ENCODE assay signal across 22 mouse cellular contexts in genomic region chr4:122873512-122873911, GRCm38 (mm10). TPM values are rescaled to one million over a fixed set of nuclear protein-coding genes. Genes with fewer than 3 reads are reported as not detected.
A peak's percentile ranks its signal among the peaks of the same experiment; 100 is the strongest.
DNase-seq lines count a peak whose midpoint lies in the region; ATAC-seq and TF ChIP-seq lines count a peak whose summit lies in the region.
"Had no signal": no experiment of that assay in that cellular context is flagged by ENCODE, and none has a peak within 500 bp of the region (broad histone marks: within the 10 kb centered on the region; RNA-seq: fewer than 3 reads in every experiment).

No protein-coding gene starts in this region.

- peak overlapping the region; percentile 27; the same call in 1 of the 2 replicates for H3K27ac ChIP-seq in liver, embryonic 14.5 days
- H3K27ac ChIP-seq in macrophage: peak overlapping the region; percentile 96; the same call in 1 of the 2 replicates
- H3K27ac ChIP-seq in hindbrain, embryonic 10.5 days: no peak overlapping the region
- no peak overlapping the region for H3K27ac ChIP-seq in gastrocnemius, adult 2 months
- H3K27ac ChIP-seq in hindbrain, postnatal 0 days: no peak overlapping the region
- H3K27ac ChIP-seq: embryonic facial prominence, embryonic 15.5 days; forebrain, embryonic 10.5 days; heart, embryonic 13.5 days; hindbrain, embryonic 13.5 days had no signal

- H3K9me3 ChIP-seq in megakaryocyte, embryonic 14.5 days: no peaks in the 10 kb centered on the region
- H3K9me3 ChIP-seq in liver, embryonic 14.5 days (ENCODE audit: control insufficient read depth, low read length): no peaks in the 10 kb centered on the region
- no peaks in the 10 kb centered on the region for H3K9me3 ChIP-seq in hindbrain, embryonic 10.5 days
- H3K9me3 ChIP-seq in hindbrain, postnatal 0 days (ENCODE audit: low read length): no peaks in the 10 kb centered on the region
- H3K9me3 ChIP-seq: embryonic facial prominence, embryonic 15.5 days; forebrain, embryonic 10.5 days; heart, embryonic 13.5 days; hindbrain, embryonic 13.5 days had no signal

- no peaks in the 10 kb centered on the region for H3K27me3 ChIP-seq in megakaryocyte, embryonic 14.5 days (replicated peaks)
- no peaks in the 10 kb centered on the region for H3K27me3 ChIP-seq in liver, embryonic 14.5 days (ENCODE audit: control insufficient read depth, insufficient read depth, low read length)
- H3K27me3 ChIP-seq in hindbrain, embryonic 10.5 days (ENCODE audit: insufficient read depth, poor library complexity, severe bottlenecking): no peaks in the 10 kb centered on the region
- H3K27me3 ChIP-seq in hindbrain, postnatal 0 days (ENCODE audit: insufficient read depth, low read length): no peaks in the 10 kb centered on the region
- H3K27me3 ChIP-seq: CH12.LX; embryonic facial prominence, embryonic 15.5 days; heart, embryonic 13.5 days; hindbrain, embryonic 13.5 days had no signal

- H3K9ac ChIP-seq in liver, embryonic 14.5 days (replicated peaks): no peak overlapping the region
- H3K9ac ChIP-seq in hindbrain, postnatal 0 days (replicated peaks; ENCODE audit: low read length): no peak overlapping the region
- H3K9ac ChIP-seq: embryonic facial prominence, embryonic 15.5 days; heart, embryonic 13.5 days; hindbrain, embryonic 13.5 days had no signal

- peak overlapping the region; percentile 87 for H3K4me3 ChIP-seq in megakaryocyte, embryonic 14.5 days (replicated peaks)
- H3K4me3 ChIP-seq in liver, embryonic 14.5 days (ENCODE audit: insufficient read depth in 1 of 2, low read depth in 2 of 2, low read length in 2 of 2): no peak overlapping the region
- H3K4me3 ChIP-seq in macrophage (ENCODE audit: inconsistent target): no peak overlapping the region
- H3K4me3 ChIP-seq in hindbrain, embryonic 10.5 days: no peak overlapping the region
- H3K4me3 ChIP-seq in gastrocnemius, adult 2 months: no peak overlapping the region
- no peak overlapping the region for H3K4me3 ChIP-seq in hindbrain, postnatal 0 days (ENCODE audit: low read length)
- H3K4me3 ChIP-seq: embryonic facial prominence, embryonic 15.5 days; forebrain, embryonic 10.5 days; heart, embryonic 13.5 days; hindbrain, embryonic 13.5 days had no signal

- intact Hi-C loops in gastrocnemius, adult 2 months (cut with DNase I): loop anchor here (10.0 kb wide), 1 partner anchor 541 kb away; no protein-coding TSS in a partner anchor

- peaks cover 98% of the 10 kb centered on the region for H3K79me2 ChIP-seq in macrophage (ENCODE audit: inconsistent target)

- TF ChIP-seq CTCF in liver, embryonic 14.5 days (IDR thresholded peaks at IDR 0.05; ENCODE audit: low read depth): no peak
- TF ChIP-seq CTCF in gastrocnemius, adult 2 months (IDR thresholded peaks at IDR 0.05): no peak
- TF ChIP-seq CTCF in hindbrain, postnatal 0 days (IDR thresholded peaks at IDR 0.05; ENCODE audit: low read depth): no peak

- DNase-seq in liver, embryonic 14.5 days (ENCODE audit: low read depth in 3 of 3, low spot score in 3 of 3): no peak
- DNase-seq in hindbrain, embryonic 10.5 days (ENCODE audit: low spot score): no peak
- no peak for DNase-seq in gastrocnemius, adult 2 months
- no peak for DNase-seq in hindbrain, postnatal 0 days (ENCODE audit: low spot score)
- DNase-seq: adrenal gland, adult 8-10 months; adrenal gland, postnatal 36 days; cerebellum, adult 11 months; cerebellum, adult 8-10 months; cerebellum, postnatal 14 days; embryo, embryonic 11 days; gastrocnemius, postnatal 36 days; heart, adult 11 months; heart, postnatal 4 days had no signal

- peaks cover 99% of the 10 kb centered on the region for H3K4me1 ChIP-seq in megakaryocyte, embryonic 14.5 days
- peaks cover 19 to 20% of the 10 kb centered on the region in 2 experiments for H3K4me1 ChIP-seq in liver, embryonic 14.5 days (replicated peaks; ENCODE audit: control insufficient read depth in 2 of 2, insufficient read depth in 2 of 2, low read length in 1 of 2)
- no peaks in the 10 kb centered on the region for H3K4me1 ChIP-seq in hindbrain, embryonic 10.5 days (replicated peaks)
- H3K4me1 ChIP-seq in hindbrain, postnatal 0 days (ENCODE audit: insufficient read depth, low read length): no peaks in the 10 kb centered on the region
- H3K4me1 ChIP-seq: embryonic facial prominence, embryonic 15.5 days; forebrain, embryonic 10.5 days had no signal

- peak overlapping the region; percentile 47 for H3K4me2 ChIP-seq in liver, embryonic 14.5 days (ENCODE audit: low read depth)
- H3K4me2 ChIP-seq in hindbrain, postnatal 0 days (ENCODE audit: low read depth, low read length): no peak overlapping the region
- H3K4me2 ChIP-seq: embryonic facial prominence, embryonic 15.5 days; heart, embryonic 13.5 days; hindbrain, embryonic 13.5 days had no signal

- 15% methylated on average over 4 of the region's 4 CpGs for WGBS in liver, embryonic 14.5 days (ENCODE audit: insufficient replicate concordance)
- whole genome bisulfite sequencing in macrophage (ENCODE audit: missing documents): 82% methylated on average over 4 of the region's 4 CpGs
- WGBS in hindbrain, embryonic 10.5 days: 92% methylated on average over 4 of the region's 4 CpGs
- WGBS in hindbrain, postnatal 0 days: 89% methylated on average over 4 of the region's 4 CpGs

- TF ChIP-seq EP300 in liver, embryonic 14.5 days (IDR thresholded peaks at IDR 0.05; ENCODE audit: low read depth): peak; percentile 54

- H3K36me3 ChIP-seq in megakaryocyte, embryonic 14.5 days (replicated peaks; ENCODE audit: low read length): peaks cover 88% of the 10 kb centered on the region
- H3K36me3 ChIP-seq in liver, embryonic 14.5 days (replicated peaks; ENCODE audit: control insufficient read depth, insufficient read depth, low read depth): peaks cover 21% of the 10 kb centered on the region
- peaks cover 19% of the 10 kb centered on the region; the same call in 1 of the 2 replicates for H3K36me3 ChIP-seq in macrophage (ENCODE audit: inconsistent target)
- peaks cover 38% of the 10 kb centered on the region for H3K36me3 ChIP-seq in hindbrain, embryonic 10.5 days
- peaks cover 29% of the 10 kb centered on the region for H3K36me3 ChIP-seq in hindbrain, postnatal 0 days (ENCODE audit: insufficient read depth, low read length)

- no peak for ATAC-seq in megakaryocyte, adult 5-6 weeks (ENCODE audit: poor library complexity, severe bottlenecking)
- ATAC-seq in liver, embryonic 14.5 days (ENCODE audit: insufficient read depth): peak; percentile 68; the same call in 1 of the 2 replicates
- ATAC-seq in hindbrain, postnatal 0 days: no peak
- ATAC-seq: forebrain, embryonic 14.5 days had no signal

RNA-seq across cellular contexts. Expression of gene Cap1, which starts 12.3 kb away (rescaled TPM):
- 88.2 and 145 TPM in 2 replicates for polyA plus RNA-seq in megakaryocyte, embryonic 14.5 days (2012; ENCODE audit: insufficient read depth, low replicate concordance)
- 417 and 420 TPM in 2 replicates for total RNA-seq in megakaryocyte, adult 5-6 weeks (2015)
- 551 and 589 TPM in 2 replicates for total RNA-seq in megakaryocyte, adult 5-6 weeks (2017)
- polyA plus RNA-seq in liver, embryonic 14.5 days (2012; rRNA removed): 24.2 and 28.3 TPM in 2 replicates
- polyA plus RNA-seq in liver, embryonic 14.5 days (2014; fragmentation: Nextera tagmentation; extraction: Ambion mirVana): 26.8 and 27.3 TPM in 2 replicates
- total RNA-seq in macrophage (2018; cell fraction: chromatin; rRNA removed): 100 to 1,000 TPM; 120 to 324 (median 283) TPM
- total RNA-seq in macrophage (2018; cell fraction: cytosol; rRNA removed): 100 to 1,000 TPM; 401 to 516 (median 457) TPM
- total RNA-seq in macrophage (2018; cell fraction: nucleus; rRNA removed): 100 to 1,000 TPM; 151 to 403 (median 238) TPM
- 402 to 842 TPM (median 678 TPM) in 3 replicates for polyA plus RNA-seq in macrophage (2018)
- 66.8 and 79.3 TPM in 2 replicates for polyA plus RNA-seq in hindbrain, embryonic 10.5 days (2016; fragmentation: Nextera tagmentation; extraction: Ambion mirVana)
- 10 to 100 TPM; 17.4 to 25.5 TPM for total RNA-seq in gastrocnemius, adult 2 months (2021)
- total RNA-seq in hindbrain, postnatal 0 days (2014; rRNA removed): 133 and 141 TPM in 2 replicates
- 59.9 and 60.1 TPM in 2 replicates for polyA plus RNA-seq in hindbrain, postnatal 0 days (2015; fragmentation: Nextera tagmentation; extraction: Ambion mirVana)

RNA-seq across cellular contexts. Expression of gene Ppt1, which starts 37.5 kb away (rescaled TPM):
- 4.9 TPM in 1 of 2 replicates, not detected in the other for polyA plus RNA-seq in megakaryocyte, embryonic 14.5 days (2012; ENCODE audit: insufficient read depth, low replicate concordance)
- 125 and 133 TPM in 2 replicates for total RNA-seq in megakaryocyte, adult 5-6 weeks (2015)
- total RNA-seq in megakaryocyte, adult 5-6 weeks (2017): 95.0 and 101 TPM in 2 replicates
- polyA plus RNA-seq in liver, embryonic 14.5 days (2012; rRNA removed): 6.9 and 10.4 TPM in 2 replicates
- polyA plus RNA-seq in liver, embryonic 14.5 days (2014; fragmentation: Nextera tagmentation; extraction: Ambion mirVana): 17.6 and 17.9 TPM in 2 replicates
- 100 to 1,000 TPM in 3 of 26 experiments, 10 to 100 TPM in 23; 14.0 to 115 (median 57.6) TPM for total RNA-seq in macrophage (2018; cell fraction: chromatin; rRNA removed)
- total RNA-seq in macrophage (2018; cell fraction: cytosol; rRNA removed): 100 to 1,000 TPM in 3 of 26 experiments, 10 to 100 TPM in 23; 67.6 to 105 (median 84.7) TPM
- 100 to 1,000 TPM in 5 of 26 experiments, 10 to 100 TPM in 21; 24.1 to 159 (median 86.1) TPM for total RNA-seq in macrophage (2018; cell fraction: nucleus; rRNA removed)
- polyA plus RNA-seq in macrophage (2018): 97.1 to 164 TPM (median 112 TPM) in 3 replicates
- polyA plus RNA-seq in hindbrain, embryonic 10.5 days (2016; fragmentation: Nextera tagmentation; extraction: Ambion mirVana): 62.4 and 63.4 TPM in 2 replicates
- total RNA-seq in gastrocnemius, adult 2 months (2021): 10 to 100 TPM in 1 of 2 experiments, 1 to 10 TPM in 1; 9.1 to 13.6 TPM
- 29.0 and 36.4 TPM in 2 replicates for total RNA-seq in hindbrain, postnatal 0 days (2014; rRNA removed)
- 88.5 and 89.7 TPM in 2 replicates for polyA plus RNA-seq in hindbrain, postnatal 0 days (2015; fragmentation: Nextera tagmentation; extraction: Ambion mirVana)

Comparison
In these comparisons a context has a peak if more than half of its experiments do, and no peak if none do; other contexts are left out.
1. H3K27ac ChIP-seq: peak in liver, embryonic 14.5 days (single experiment) and macrophage (single experiment); none in hindbrain, embryonic 10.5 days (single experiment), gastrocnemius, adult 2 months (single experiment) and hindbrain, postnatal 0 days (single experiment).